Mouse (Mus musculus): ENCODE results near the gene Olfr804. TPM values are rescaled to one million over a fixed set of nuclear protein-coding genes. Genes with fewer than 3 reads are reported as not detected.

The Olfr804 gene
- polyA plus RNA-seq, 1 experiment from 2014 or later = not detected

Small RNAs within 50 kb of the gene (microRNA-seq; reads per million reads assigned to microRNA genes)
- not detected for gene Gm24485 (ENCODE audit: borderline number of aligned reads)

Other genes with a start within 250 kb of the Olfr804 start
- not detected in 2 replicates for gene Olfr787, start 241.3 kb upstream of the Olfr804 start, polyA plus RNA-seq (2014; fragmentation: Nextera tagmentation; extraction: Ambion mirVana)
- not detected in 2 replicates for gene Olfr788, start 232.2 kb upstream of the Olfr804 start, polyA plus RNA-seq (2014; fragmentation: Nextera tagmentation; extraction: Ambion mirVana)
- not detected in 2 replicates for gene Olfr789, start 218.5 kb upstream of the Olfr804 start, polyA plus RNA-seq (2014; fragmentation: Nextera tagmentation; extraction: Ambion mirVana)
- gene Olfr790, start 204.7 kb upstream of the Olfr804 start, polyA plus RNA-seq (2014; fragmentation: Nextera tagmentation; extraction: Ambion mirVana) = not detected in 2 replicates
- gene Olfr791, start 181.4 kb upstream of the Olfr804 start, polyA plus RNA-seq (2014; fragmentation: Nextera tagmentation; extraction: Ambion mirVana) = not detected in 2 replicates
- not detected in 2 replicates for gene Olfr792, start 164.0 kb upstream of the Olfr804 start, polyA plus RNA-seq (2014; fragmentation: Nextera tagmentation; extraction: Ambion mirVana)
- not detected in 2 replicates for gene Olfr794, start 135.6 kb upstream of the Olfr804 start, polyA plus RNA-seq (2014; fragmentation: Nextera tagmentation; extraction: Ambion mirVana)
- gene Olfr796, start 90.6 kb upstream of the Olfr804 start, polyA plus RNA-seq (2014; fragmentation: Nextera tagmentation; extraction: Ambion mirVana) = not detected in 2 replicates
- gene Olfr798, start 75.3 kb upstream of the Olfr804 start, polyA plus RNA-seq (2014; fragmentation: Nextera tagmentation; extraction: Ambion mirVana) = not detected in 2 replicates
- gene Olfr799, start 65.7 kb upstream of the Olfr804 start, polyA plus RNA-seq (2014; fragmentation: Nextera tagmentation; extraction: Ambion mirVana) = not detected in 2 replicates
- gene Olfr800, start 45.5 kb upstream of the Olfr804 start, polyA plus RNA-seq (2014; fragmentation: Nextera tagmentation; extraction: Ambion mirVana) = not detected in 2 replicates
- gene Olfr801, start 29.3 kb upstream of the Olfr804 start, polyA plus RNA-seq (2014; fragmentation: Nextera tagmentation; extraction: Ambion mirVana) = not detected in 2 replicates
- 0.03 TPM in 1 of 2 replicates, not detected in the other for gene Olfr802, start 15.0 kb upstream of the Olfr804 start, polyA plus RNA-seq (2014; fragmentation: Nextera tagmentation; extraction: Ambion mirVana)
- not detected in 2 replicates for gene Olfr803, start 8.9 kb upstream of the Olfr804 start, polyA plus RNA-seq (2014; fragmentation: Nextera tagmentation; extraction: Ambion mirVana)
- gene Olfr805, start 26.2 kb downstream of the Olfr804 start, polyA plus RNA-seq (2014; fragmentation: Nextera tagmentation; extraction: Ambion mirVana) = not detected in 2 replicates
- not detected in 2 replicates for gene Olfr806, start 38.7 kb downstream of the Olfr804 start, polyA plus RNA-seq (2014; fragmentation: Nextera tagmentation; extraction: Ambion mirVana)
- not detected in 2 replicates for gene Olfr807, start 54.6 kb downstream of the Olfr804 start, polyA plus RNA-seq (2014; fragmentation: Nextera tagmentation; extraction: Ambion mirVana)
- gene Olfr808, start 62.3 kb downstream of the Olfr804 start, polyA plus RNA-seq (2014; fragmentation: Nextera tagmentation; extraction: Ambion mirVana) = not detected in 2 replicates
- gene Olfr809, start 71.4 kb downstream of the Olfr804 start, polyA plus RNA-seq (2014; fragmentation: Nextera tagmentation; extraction: Ambion mirVana) = not detected in 2 replicates
- gene Olfr810, start 91.7 kb downstream of the Olfr804 start, polyA plus RNA-seq (2014; fragmentation: Nextera tagmentation; extraction: Ambion mirVana) = not detected in 2 replicates
- not detected in 2 replicates for gene Olfr811, start 101.2 kb downstream of the Olfr804 start, polyA plus RNA-seq (2014; fragmentation: Nextera tagmentation; extraction: Ambion mirVana)
- gene Olfr812, start 142.9 kb downstream of the Olfr804 start, polyA plus RNA-seq (2014; fragmentation: Nextera tagmentation; extraction: Ambion mirVana) = not detected in 2 replicates
- not detected in 2 replicates for gene Olfr813, start 152.2 kb downstream of the Olfr804 start, polyA plus RNA-seq (2014; fragmentation: Nextera tagmentation; extraction: Ambion mirVana)
- gene Olfr814, start 176.6 kb downstream of the Olfr804 start, polyA plus RNA-seq (2014; fragmentation: Nextera tagmentation; extraction: Ambion mirVana) = not detected in 2 replicates
- gene Olfr815, start 202.7 kb downstream of the Olfr804 start, polyA plus RNA-seq (2014; fragmentation: Nextera tagmentation; extraction: Ambion mirVana) = not detected in 2 replicates
- not detected in 2 replicates for gene Olfr816, start 212.4 kb downstream of the Olfr804 start, polyA plus RNA-seq (2014; fragmentation: Nextera tagmentation; extraction: Ambion mirVana)
- not detected in 2 replicates for gene Olfr818, start 245.9 kb downstream of the Olfr804 start, polyA plus RNA-seq (2014; fragmentation: Nextera tagmentation; extraction: Ambion mirVana)